Mouse (Mus musculus) cerebellum, adult 18-20 months (tissue): ENCODE measurements around the gene Col18a1.
"Not testable (repeated sequence)": the region's sequence is repeated elsewhere in the genome, so short reads cannot be mapped to it uniquely, and the experiment has no call there.

Experiments used
- DNase-seq, 2 experiments: peaks; one replicate each; pipeline ENCODE4 v3.0.0; 2021

The Col18a1 gene

DNA sequence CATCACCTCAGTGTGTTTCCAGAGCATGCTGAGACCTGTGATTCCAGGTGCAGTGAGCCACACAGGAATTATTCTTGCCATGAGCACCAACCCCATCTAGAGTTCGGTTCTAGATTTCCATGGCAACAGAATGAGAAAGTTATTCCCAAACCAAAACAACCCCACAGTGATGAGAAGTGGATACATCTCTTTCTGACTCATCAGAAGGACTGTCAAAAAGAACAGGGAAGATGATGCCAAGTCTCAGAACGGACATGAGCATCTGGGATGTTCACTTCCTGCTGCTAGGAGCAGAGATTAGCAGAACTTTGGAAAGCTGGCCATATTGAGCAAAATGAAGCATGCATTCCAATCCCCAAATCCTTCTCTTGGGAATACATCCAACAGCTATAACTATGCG, 13.8 kb upstream of the Col18a1 start:
- no peak for DNase-seq

DNA sequence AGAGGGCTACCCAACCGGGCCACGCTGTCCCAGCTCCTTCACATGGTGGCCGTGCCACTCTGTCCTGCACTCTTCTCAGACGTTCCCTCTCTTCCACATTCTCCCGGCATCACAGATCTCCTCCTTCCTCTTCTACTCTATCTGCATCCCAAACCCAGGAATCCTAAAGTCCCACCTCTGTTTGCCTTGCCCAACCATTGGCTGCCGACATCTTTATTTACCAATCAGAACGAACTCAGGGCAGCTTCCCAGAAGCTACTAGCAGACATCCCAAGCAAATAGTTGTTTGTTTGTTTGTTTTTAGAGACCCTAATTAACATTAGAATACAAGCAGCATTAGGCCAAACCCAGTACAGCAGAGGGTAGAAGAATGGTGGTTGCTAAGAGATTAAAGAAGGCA, 12.3 kb upstream of the Col18a1 start:
- DNase-seq = no peak

DNA sequence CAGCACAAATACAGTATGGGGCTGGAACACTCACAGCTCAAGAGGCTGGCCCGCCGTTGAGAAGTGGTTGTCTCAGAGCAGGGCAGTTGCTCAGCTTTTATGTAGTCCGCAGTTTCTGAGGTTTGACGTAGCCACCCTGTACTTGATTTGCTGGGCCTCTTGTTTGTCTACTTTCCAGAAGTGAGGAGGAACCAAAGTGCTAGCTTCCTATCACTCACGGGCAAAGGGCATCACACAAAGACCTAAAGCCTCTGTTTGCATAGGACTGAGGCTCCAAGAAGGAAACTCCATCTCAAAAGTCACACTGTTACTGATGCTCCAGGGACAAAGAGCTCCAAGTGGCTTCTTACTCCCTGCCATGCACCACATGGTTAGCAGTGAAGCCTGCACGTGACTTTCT, 4.1 kb upstream of the Col18a1 start:
- DNase-seq = no peak

- DNase-seq = no peak
These were observed 916 bp downstream of the Col18a1 start for GRCm38 (mm10) chr10:77165318-77165945.

DNA sequence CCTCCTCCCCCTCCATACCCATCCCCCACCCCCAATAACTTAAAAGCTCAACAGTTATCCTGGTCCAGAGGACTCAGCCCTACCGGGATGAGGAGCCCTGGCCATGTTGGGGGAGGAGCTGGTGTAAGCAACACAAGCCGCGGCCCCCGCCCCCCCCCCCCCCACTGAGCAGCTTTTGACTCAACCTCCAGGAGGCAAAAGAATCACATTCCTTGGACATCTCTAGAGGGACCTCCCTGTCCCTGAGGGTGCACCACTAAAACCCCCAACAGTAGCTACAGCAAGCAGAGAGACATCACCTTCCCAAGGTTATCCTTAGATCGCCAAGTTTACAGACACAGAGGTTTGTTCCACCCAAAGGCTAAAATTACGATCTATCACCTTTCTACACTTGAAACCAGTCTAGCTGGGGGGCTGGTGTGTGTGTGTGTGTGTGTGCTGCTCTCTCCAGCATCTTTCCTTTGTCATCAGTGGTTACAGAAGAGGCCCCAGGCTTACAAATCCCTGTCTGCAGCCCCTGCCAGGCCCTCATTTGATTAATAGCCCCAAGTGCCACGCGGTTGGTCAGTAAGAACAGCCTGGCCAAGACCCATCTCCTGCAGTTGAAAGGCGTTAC, 1.8 kb downstream of the Col18a1 start:
- no peak for DNase-seq

GRCm38 (mm10) chr10:77164041-77164436, 2.3 kb downstream of the Col18a1 start:
- DNase-seq = no peak

- no peak for DNase-seq
These were observed 2.9 kb downstream of the Col18a1 start for GRCm38 (mm10) chr10:77163392-77163977.

DNA sequence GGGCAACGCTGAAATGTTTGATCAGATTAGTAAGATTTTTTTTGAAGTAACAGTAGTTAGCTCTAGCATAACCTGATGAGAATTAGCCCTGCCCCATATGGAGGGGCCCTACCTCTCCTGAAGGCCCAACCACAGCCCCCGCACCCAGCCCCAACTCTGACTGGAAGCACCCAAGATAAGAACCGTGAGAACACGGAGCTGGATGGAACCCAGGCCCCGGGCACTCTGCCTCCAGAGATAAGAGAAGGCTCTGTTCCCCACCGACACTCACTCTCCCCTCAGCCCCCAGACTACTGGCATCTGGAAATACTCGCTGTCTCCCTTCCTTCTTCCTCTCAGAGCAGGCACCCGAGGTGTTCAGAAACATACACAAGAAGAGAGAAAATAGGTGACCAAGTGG, 6.8 kb downstream of the Col18a1 start:
- no peak for DNase-seq

DNA sequence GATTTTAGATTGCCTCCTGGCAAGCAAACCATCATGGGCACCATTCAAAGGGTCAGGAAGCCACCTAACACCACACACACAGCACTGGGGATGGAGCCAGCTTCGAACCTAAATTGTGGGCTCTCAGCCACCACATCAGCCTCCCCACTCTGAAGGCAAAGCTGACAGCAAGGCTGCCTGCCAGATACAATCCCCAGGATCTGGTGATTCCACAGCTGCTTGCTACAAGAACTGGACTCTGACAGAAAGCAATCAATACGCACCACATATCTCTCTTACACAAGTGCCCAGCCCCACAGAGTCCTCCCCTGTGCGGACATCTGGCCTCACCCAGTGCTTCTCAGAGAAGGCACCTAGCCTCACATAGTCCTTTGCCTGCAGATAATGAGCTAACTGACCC, 7.4 kb downstream of the Col18a1 start:
- DNase-seq = no peak

DNA sequence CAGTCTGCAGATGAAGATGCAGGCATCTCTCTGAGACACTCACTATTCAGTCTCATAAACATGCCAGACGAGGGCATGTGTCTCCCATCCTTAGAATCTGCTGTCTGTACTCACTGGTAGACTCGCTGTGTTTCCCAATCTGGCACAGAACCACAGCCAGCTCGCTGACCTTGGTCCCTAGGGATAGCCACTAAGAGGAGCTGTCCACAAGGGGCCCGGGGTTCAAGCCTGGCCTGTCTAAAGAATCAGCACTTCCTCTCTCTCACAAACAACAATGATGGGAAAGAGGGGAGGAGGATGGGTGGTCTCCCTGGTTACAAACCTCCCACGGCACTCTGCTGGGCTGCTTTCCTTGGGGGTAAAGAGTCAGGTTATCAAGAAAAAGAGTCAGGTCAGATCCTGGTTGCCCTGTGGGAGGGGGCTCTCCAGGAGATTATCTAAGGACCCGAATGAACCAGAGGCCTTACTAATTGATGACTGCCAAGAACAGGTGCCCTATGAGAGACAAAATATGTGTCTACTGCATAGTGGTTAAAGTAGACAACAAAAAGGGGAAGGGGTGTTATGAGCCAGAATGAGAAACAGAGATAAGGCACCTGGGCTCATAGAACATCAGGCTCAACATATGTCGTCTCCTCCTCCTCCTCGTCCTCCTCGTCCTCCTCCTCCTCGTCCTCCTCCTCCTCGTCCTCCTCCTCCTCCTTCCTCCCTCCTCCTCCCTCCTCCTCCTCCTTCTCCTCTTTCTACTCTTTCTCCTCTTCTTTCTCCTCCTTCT, 8.9 kb downstream of the Col18a1 start:
- DNase-seq = no peak

GRCm38 (mm10) chr10:77152178-77152621, 14.1 kb downstream of the Col18a1 start:
- no peak for DNase-seq

- DNase-seq = no peak
These were observed 14.8 kb downstream of the Col18a1 start for GRCm38 (mm10) chr10:77151551-77152002.

DNA sequence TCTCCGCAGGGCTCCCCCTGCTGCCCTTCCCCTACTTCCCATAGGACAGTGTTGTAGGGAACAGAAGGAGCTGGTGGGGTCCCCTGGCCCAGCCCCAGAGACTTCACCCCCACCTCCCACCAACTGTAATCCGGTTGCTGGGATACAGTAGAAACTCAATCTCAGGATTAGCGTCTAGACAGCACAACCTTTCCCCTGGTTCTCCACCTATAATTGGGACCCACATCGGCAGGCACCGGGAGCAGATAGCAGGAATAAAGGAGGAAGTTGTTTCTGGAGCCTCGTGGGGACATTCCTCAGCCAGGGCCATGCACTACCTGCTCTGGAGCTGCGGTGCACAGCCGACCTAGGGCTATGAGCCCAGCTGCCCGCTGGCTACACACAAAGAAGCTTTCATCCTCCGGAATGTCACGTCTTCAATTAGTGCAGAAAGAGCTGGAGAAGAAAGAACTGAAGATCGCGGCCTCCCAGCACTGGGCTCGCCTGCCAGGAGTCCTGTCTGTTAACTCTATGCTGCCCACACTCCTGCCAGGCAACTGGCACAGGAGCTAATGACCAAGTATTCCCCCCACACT, 15.3 kb downstream of the Col18a1 start:
- DNase-seq = no peak

GRCm38 (mm10) chr10:77150016-77150415, 16.3 kb downstream of the Col18a1 start:
- DNase-seq = no peak

- no peak for DNase-seq
These were observed 18.8 kb downstream of the Col18a1 start for GRCm38 (mm10) chr10:77147545-77147944.

- no peak for DNase-seq
These were observed 19.4 kb downstream of the Col18a1 start for GRCm38 (mm10) chr10:77146901-77147463.

- no peak for DNase-seq
These were observed 20.4 kb downstream of the Col18a1 start for GRCm38 (mm10) chr10:77145946-77146345.

- no peak for DNase-seq
These were observed 22.0 kb downstream of the Col18a1 start for GRCm38 (mm10) chr10:77144372-77144771.

DNA sequence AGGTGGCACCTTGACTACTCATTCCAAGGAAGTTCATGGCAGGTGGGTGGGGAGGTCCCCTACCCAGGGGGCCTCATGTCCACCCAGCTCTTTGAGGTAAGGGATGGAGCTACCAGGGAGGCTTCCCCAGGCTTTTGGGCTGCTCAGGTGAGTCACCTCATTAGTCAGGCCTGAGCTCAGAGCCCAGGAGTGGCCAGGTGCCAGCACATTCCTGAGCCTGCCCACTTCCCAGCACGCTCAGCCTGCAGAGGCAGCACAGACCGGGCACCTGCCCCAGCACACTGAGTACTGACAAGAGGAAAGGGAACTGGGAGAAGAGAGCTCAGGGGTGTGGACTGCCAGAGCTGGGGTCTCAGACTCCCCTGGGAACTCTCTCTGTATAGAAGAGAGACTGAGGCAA, 24.0 kb downstream of the Col18a1 start:
- peak; percentile 40 to 53 for DNase-seq

DNA sequence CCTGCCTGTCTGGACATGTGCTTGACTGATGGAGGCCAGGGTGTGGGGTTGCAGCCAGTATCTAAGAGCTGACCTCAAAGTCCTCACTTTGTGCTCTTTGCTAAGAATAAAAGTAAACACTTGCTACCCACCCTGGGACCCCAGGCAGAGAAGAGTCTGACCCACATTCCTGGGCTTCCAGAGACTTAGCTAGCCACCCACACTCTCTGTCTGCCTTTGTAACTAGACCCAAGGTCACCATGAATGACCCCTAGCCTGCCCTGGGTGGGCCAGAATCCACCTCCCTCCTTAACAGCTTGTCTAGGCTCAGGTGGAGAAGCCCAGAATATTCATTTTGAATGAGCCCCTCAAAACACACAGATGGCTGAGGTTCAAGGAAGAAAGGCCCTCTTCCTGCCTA, 28.0 kb downstream of the Col18a1 start:
- no peak for DNase-seq

GRCm38 (mm10) chr10:77136205-77136604, 30.1 kb downstream of the Col18a1 start:
- no peak for DNase-seq

- no peak for DNase-seq
These were observed 31.0 kb downstream of the Col18a1 start for GRCm38 (mm10) chr10:77135274-77135829.

GRCm38 (mm10) chr10:77134807-77135152, 31.6 kb downstream of the Col18a1 start:
- DNase-seq = not testable (repeated sequence)
